8 mouse cellular contexts compared by ENCODE assay signal in genomic region chr4:152434836-152435235, GRCm38 (mm10). TPM values are rescaled to one million over a fixed set of nuclear protein-coding genes. Genes with fewer than 3 reads are reported as not detected.
A peak's percentile ranks its signal among the peaks of the same experiment; 100 is the strongest.
DNase-seq lines count a peak whose midpoint lies in the region; ATAC-seq lines count a peak whose summit lies in the region.

No protein-coding gene starts in this region.

- H3K27ac ChIP-seq in hindbrain, embryonic 13.5 days: no peak overlapping the region

- peak; percentile 82 for DNase-seq in Muller cell, postnatal 12 days (ENCODE audit: inconsistent ontology term)
- DNase-seq in cerebellum, postnatal 10 days: peak; percentile 98 to 99
- peak; percentile 90 to 92 for DNase-seq in frontal cortex, postnatal 25 days (ENCODE audit: low spot score in 2 of 2)
- DNase-seq in layer of hippocampus, postnatal 10 days (ENCODE audit: low spot score in 2 of 2): peak; percentile 97 to 98
- peak; percentile 91 for DNase-seq in lung, postnatal 10 days
- DNase-seq in retina, postnatal 1 day: peak; percentile 94
- DNase-seq in thymus, postnatal 4 days: peak; percentile 91

- peaks cover 19% of the 10 kb centered on the region for H3K27me3 ChIP-seq in hindbrain, embryonic 13.5 days

- H3K9me3 ChIP-seq in hindbrain, embryonic 13.5 days: no peaks in the 10 kb centered on the region

- H3K4me2 ChIP-seq in hindbrain, embryonic 13.5 days: peak overlapping the region; percentile 59

- H3K4me1 ChIP-seq in hindbrain, embryonic 13.5 days (replicated peaks): peaks cover 15% of the 10 kb centered on the region

- peak overlapping the region; percentile 30 for H3K4me3 ChIP-seq in hindbrain, embryonic 13.5 days

- no peaks in the 10 kb centered on the region for H3K36me3 ChIP-seq in hindbrain, embryonic 13.5 days

- ATAC-seq in hindbrain, embryonic 13.5 days (ENCODE audit: low FRiP score): peak; percentile 93

- peak overlapping the region; percentile 65; the same call in 1 of the 2 replicates for H3K9ac ChIP-seq in hindbrain, embryonic 13.5 days

- 2% methylated on average over 9 of the region's 9 CpGs for WGBS in hindbrain, embryonic 13.5 days

RNA-seq across cellular contexts. Expression of gene Nphp4, which starts 41.7 kb away (rescaled TPM):
- 5.3 and 6.6 TPM in 2 replicates for polyA plus RNA-seq in hindbrain, embryonic 13.5 days (2015; fragmentation: Nextera tagmentation; extraction: Ambion mirVana)
- 10 to 100 TPM; 21.3 to 22.4 TPM for total RNA-seq in layer of hippocampus, postnatal 10 days (2021)

RNA-seq across cellular contexts. Expression of gene Kcnab2, which starts 42.8 kb away (rescaled TPM):
- 21.3 and 26.2 TPM in 2 replicates for polyA plus RNA-seq in hindbrain, embryonic 13.5 days (2015; fragmentation: Nextera tagmentation; extraction: Ambion mirVana)
- 100 to 1,000 TPM; 233 to 258 TPM for total RNA-seq in layer of hippocampus, postnatal 10 days (2021)
